Mouse (Mus musculus) forebrain, embryonic 15.5 days (tissue): ENCODE measurements around the gene Gng2. TPM values are rescaled to one million over a fixed set of nuclear protein-coding genes. Genes with fewer than 3 reads are reported as not detected.

ENCODE experiments used
- ATAC-seq: fragments of 200-750 bp; cut with Nextera tagmentation; replicated peaks from 2 replicates; pipeline ENCODE4 v1.8.0; 2017; ENCODE audit warnings: mild to moderate bottlenecking, moderate TSS enrichment, moderate library complexity
- H3K27ac ChIP-seq: fragments of 300-500 bp; sonication (generic); replicated peaks from 2 replicates; pipeline ENCODE4 v1.5.1; 2015; ENCODE audit warnings: mild to moderate bottlenecking, inconsistent platforms
- H3K27me3 ChIP-seq: fragments of 300-500 bp; sonication (generic); 2 replicates; pipeline ENCODE4 v1.6.1; 2015; ENCODE audit warnings: inconsistent platforms
- H3K36me3 ChIP-seq: fragments of 300-500 bp; sonication (generic); 2 replicates; pipeline ENCODE4 v1.6.1; 2015; ENCODE audit warnings: mild to moderate bottlenecking, inconsistent platforms
- H3K4me1 ChIP-seq: fragments of 300-500 bp; sonication (generic); 2 replicates; pipeline ENCODE4 v1.6.1; 2015; ENCODE audit warnings: inconsistent platforms
- H3K4me2 ChIP-seq: fragments of 300-500 bp; sonication (generic); replicated peaks from 2 replicates; pipeline ENCODE4 v1.6.1; 2015; ENCODE audit warnings: mild to moderate bottlenecking, inconsistent platforms
- H3K4me3 ChIP-seq: fragments of 300-500 bp; sonication (generic); 2 replicates; pipeline ENCODE4 v1.5.1; 2015; ENCODE audit warnings: mild to moderate bottlenecking, inconsistent platforms
- H3K9ac ChIP-seq: fragments of 300-500 bp; sonication (generic); replicated peaks from 2 replicates; pipeline ENCODE4 v1.6.1; 2015; ENCODE audit warnings: mild to moderate bottlenecking, inconsistent platforms
- H3K9me3 ChIP-seq: fragments of 300-500 bp; sonication (generic); 2 replicates; pipeline ENCODE4 v1.6.1; 2016; ENCODE audit warnings: inconsistent platforms
- WGBS: fragments of 180-500 bp; shearing (Covaris S2); methylation state at CpG from one replicate; pipeline ENCODE4 v1.1.7; 2015; ENCODE audit warnings: mixed read lengths; 5-methylcytosine and 5-hydroxymethylcytosine counted together
- polyA plus RNA-seq: library from polyadenylated mRNA; unstranded; fragments of >200 nt; fragmentation: Nextera tagmentation; extraction: Ambion mirVana; gene quantifications from 2 replicates; pipeline ENCODE4 v1.2.1, GENCODE M21; 2015

The Gng2 gene
- polyA plus RNA-seq, 1 experiment from 2014 or later, result 468 TPM

DNA sequence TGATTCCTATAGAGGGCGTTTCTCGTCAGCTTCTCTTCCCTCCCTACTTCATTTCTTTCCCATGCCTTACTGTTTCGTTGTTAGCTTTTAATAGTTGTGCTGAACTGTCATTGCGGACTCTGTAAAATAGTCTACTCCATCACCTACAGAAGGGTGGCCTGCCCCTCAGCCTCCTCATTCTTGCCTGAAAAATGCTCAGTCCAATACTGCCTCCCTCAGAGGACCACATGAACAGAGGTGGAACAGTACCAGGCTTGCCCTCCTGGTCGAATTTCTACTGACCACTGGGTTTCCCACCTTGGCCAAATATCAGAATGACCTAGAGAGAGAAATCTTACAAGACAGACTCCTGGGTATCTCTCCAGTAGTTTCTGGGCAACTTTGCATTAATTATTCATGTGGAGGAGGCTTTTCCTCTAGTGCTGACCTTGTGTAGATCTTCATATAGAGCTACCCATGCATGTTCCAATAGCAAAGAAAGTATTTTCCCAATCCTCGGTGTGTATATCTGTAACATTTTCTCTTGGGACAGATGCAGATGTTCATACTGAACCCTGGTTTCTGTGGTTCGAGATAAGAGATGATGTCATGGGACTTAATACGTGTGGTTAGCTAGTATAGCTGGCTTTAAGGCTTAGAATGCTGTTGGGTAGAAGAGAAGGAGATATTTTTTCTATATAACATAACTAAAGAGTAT lies 15.6 kb upstream of the Gng2 start:
- ATAC-seq, result no peak
- Histone ChIP-seq H3K36me3 (no peaks in the 10 kb centered on the region), H3K4me3 (no peak overlapping the region), H3K27ac (no peak overlapping the region), H3K4me2 (no peak overlapping the region), H3K4me1 (peaks cover 1% of the 10 kb centered on the region; the same call in 1 of the 2 replicates), H3K9me3 (no peaks in the 10 kb centered on the region), H3K9ac (no peak overlapping the region), H3K27me3 (no peaks in the 10 kb centered on the region)
- 88% methylated on average over 8 of the region's 8 CpGs for WGBS

DNA sequence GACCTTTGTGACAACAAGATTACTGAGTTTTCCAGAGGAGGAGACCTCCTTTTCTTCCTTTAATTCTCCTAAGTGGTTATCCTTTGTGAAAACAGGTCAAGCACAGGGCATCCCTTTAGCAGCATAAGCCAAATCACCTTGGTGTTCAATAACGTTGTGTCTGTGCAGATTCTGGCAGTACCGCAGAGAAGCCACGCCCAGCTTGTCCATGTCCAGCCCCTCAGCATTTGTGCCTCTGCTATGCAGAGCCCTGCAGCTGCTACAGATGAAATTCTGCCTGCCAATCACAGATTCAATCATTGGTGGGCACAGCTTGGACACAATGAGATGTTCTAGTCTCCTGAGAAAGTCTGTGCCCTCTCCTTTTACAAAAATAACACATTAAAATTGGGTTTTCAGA lies 14.4 kb upstream of the Gng2 start:
- H3K27me3 ChIP-seq, result no peaks in the 10 kb centered on the region
- ATAC-seq, result no peak
- no peak overlapping the region for H3K4me2 ChIP-seq
- WGBS, result 23% methylated on average over 3 of the region's 3 CpGs
- H3K4me3 ChIP-seq, result no peak overlapping the region
- 0 out of 2 replicates have a peak overlapping the region, but pooled peaks have one; percentile 1 for H3K27ac ChIP-seq
- no peak overlapping the region for H3K9ac ChIP-seq
- no peaks in the 10 kb centered on the region for H3K36me3 ChIP-seq
- H3K9me3 ChIP-seq, result no peaks in the 10 kb centered on the region
- peaks cover 3% of the 10 kb centered on the region; the same call in 1 of the 2 replicates for H3K4me1 ChIP-seq

- Histone ChIP-seq H3K4me2 (no peak overlapping the region), H3K4me1 (peaks cover 16% of the 10 kb centered on the region), H3K36me3 (no peaks in the 10 kb centered on the region), H3K27ac (no peak overlapping the region), H3K4me3 (no peak overlapping the region), H3K27me3 (no peaks in the 10 kb centered on the region), H3K9me3 (no peaks in the 10 kb centered on the region), H3K9ac (no peak overlapping the region)
- WGBS, result 87% methylated on average over 1 of the region's 1 CpGs
- no peak for ATAC-seq
These were observed 13.1 kb upstream of the Gng2 start for GRCm38 (mm10) chr14:19990436-19990993.

GRCm38 (mm10) chr14:19988410-19988809 lies 11.0 kb upstream of the Gng2 start:
- no peaks in the 10 kb centered on the region for H3K9me3 ChIP-seq

GRCm38 (mm10) chr14:19987358-19987834 lies 10.0 kb upstream of the Gng2 start:
- Histone ChIP-seq H3K9ac (peak overlapping the region; percentile 37), H3K9me3 (no peaks in the 10 kb centered on the region), H3K4me2 (peak overlapping the region; percentile 46), H3K27me3 (no peaks in the 10 kb centered on the region), H3K27ac (peak overlapping the region; percentile 99), H3K36me3 (no peaks in the 10 kb centered on the region), H3K4me1 (peaks cover 35% of the 10 kb centered on the region), H3K4me3 (peak overlapping the region; percentile 29)
- peak; percentile 61 for ATAC-seq
- whole genome bisulfite sequencing, result 3% methylated on average over 8 of the region's 8 CpGs

More at GRCm38 (mm10) chr14:19988410-19988809, 11.0 kb upstream of the Gng2 start:
- Histone ChIP-seq H3K27ac (peak overlapping the region; percentile 73), H3K27me3 (no peaks in the 10 kb centered on the region), H3K36me3 (no peaks in the 10 kb centered on the region), H3K4me3 (no peak overlapping the region), H3K4me1 (peaks cover 35% of the 10 kb centered on the region), H3K4me2 (no peak overlapping the region), H3K9ac (no peak overlapping the region)
- no peak for ATAC-seq
- 80% methylated on average over 3 of the region's 3 CpGs for WGBS

- WGBS, result 1% methylated on average over 13 of the region's 13 CpGs
- peak; percentile 91 for ATAC-seq
- peak overlapping the region; percentile 43 for H3K9ac ChIP-seq
These were observed 9.4 kb upstream of the Gng2 start for GRCm38 (mm10) chr14:19986614-19987357.

GRCm38 (mm10) chr14:19985912-19986613 lies 8.6 kb upstream of the Gng2 start:
- H3K9ac ChIP-seq, result peak overlapping the region; percentile 43
- H3K36me3 ChIP-seq, result no peaks in the 10 kb centered on the region
- peak overlapping the region; percentile 46 for H3K4me2 ChIP-seq
- no peak for ATAC-seq
- H3K4me1 ChIP-seq, result peaks cover 35% of the 10 kb centered on the region
- WGBS, result 18% methylated on average over 8 of the region's 8 CpGs
- no peaks in the 10 kb centered on the region for H3K27me3 ChIP-seq
- H3K9me3 ChIP-seq, result no peaks in the 10 kb centered on the region
- peak overlapping the region; percentile 29 for H3K4me3 ChIP-seq
- H3K27ac ChIP-seq, result peak overlapping the region; percentile 99

More at GRCm38 (mm10) chr14:19986614-19987357, 9.4 kb upstream of the Gng2 start:
- Histone ChIP-seq H3K27me3 (no peaks in the 10 kb centered on the region), H3K4me2 (peak overlapping the region; percentile 46), H3K9me3 (no peaks in the 10 kb centered on the region), H3K4me1 (peaks cover 35% of the 10 kb centered on the region), H3K27ac (peak overlapping the region; percentile 99), H3K4me3 (peak overlapping the region; percentile 29), H3K36me3 (no peaks in the 10 kb centered on the region)

GRCm38 (mm10) chr14:19985107-19985911 lies 7.9 kb upstream of the Gng2 start:
- Histone ChIP-seq H3K9ac (0 out of 2 replicates have a peak overlapping the region, but pooled peaks have one; percentile 7), H3K27me3 (no peaks in the 10 kb centered on the region), H3K27ac (peak overlapping the region; percentile 99), H3K4me1 (peaks cover 35% of the 10 kb centered on the region), H3K4me3 (no peak overlapping the region), H3K9me3 (no peaks in the 10 kb centered on the region), H3K36me3 (no peaks in the 10 kb centered on the region), H3K4me2 (peak overlapping the region; percentile 46; the same call in 1 of the 2 replicates)
- 0 out of 2 replicates have a peak, but pooled peaks have one; percentile 9 for ATAC-seq
- WGBS, result 9% methylated on average over 13 of the region's 13 CpGs

GRCm38 (mm10) chr14:19976421-19977270 lies 781 bp downstream of the Gng2 start:
- Histone ChIP-seq H3K4me1 (peaks cover 40% of the 10 kb centered on the region), H3K27me3 (no peaks in the 10 kb centered on the region), H3K9me3 (no peaks in the 10 kb centered on the region), H3K9ac (peak overlapping the region; percentile 87), H3K27ac (peak overlapping the region; percentile 97), H3K36me3 (no peaks in the 10 kb centered on the region), H3K4me3 (peak overlapping the region; percentile 71), H3K4me2 (peak overlapping the region; percentile 54)
- WGBS, result under 1% methylated on average over 24 of the region's 24 CpGs
- ATAC-seq, result peak; percentile 95

DNA sequence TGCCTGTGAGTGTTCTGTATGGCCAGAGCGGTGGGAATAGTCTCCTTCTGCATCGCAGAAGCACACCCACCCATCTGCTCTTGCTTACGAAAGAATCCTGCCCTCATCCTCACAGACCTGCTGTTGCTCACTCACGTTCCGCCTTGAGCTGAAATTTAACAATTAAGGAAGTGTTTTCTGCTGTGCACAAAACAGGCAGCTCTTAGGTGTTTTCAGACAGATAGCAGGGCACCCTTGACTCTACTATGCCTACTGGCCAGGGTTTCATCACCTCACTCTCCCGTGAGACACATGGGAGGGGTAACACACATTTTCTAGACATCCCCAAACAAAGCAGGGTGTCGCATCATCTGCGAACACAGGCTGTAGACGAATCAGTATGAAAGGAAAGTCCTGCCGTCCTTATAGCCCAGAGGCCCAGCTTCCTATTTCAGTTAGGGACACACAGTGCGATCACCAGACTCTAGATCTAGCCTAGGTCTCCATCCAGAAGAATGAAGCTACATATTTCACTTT lies 2.4 kb downstream of the Gng2 start:
- WGBS, result 6% methylated on average over 11 of the region's 11 CpGs
- peak overlapping the region; percentile 56 for H3K9ac ChIP-seq
- ATAC-seq, result 0 out of 2 replicates have a peak, but pooled peaks have one; percentile 34
- H3K4me3 ChIP-seq, result peak overlapping the region; percentile 45
- peak overlapping the region; percentile 89 for H3K27ac ChIP-seq
- no peaks in the 10 kb centered on the region for H3K9me3 ChIP-seq
- peaks cover 56% of the 10 kb centered on the region for H3K4me1 ChIP-seq
- peak overlapping the region; percentile 46 for H3K4me2 ChIP-seq
- H3K27me3 ChIP-seq, result no peaks in the 10 kb centered on the region
- no peaks in the 10 kb centered on the region for H3K36me3 ChIP-seq
